Mouse (Mus musculus): Measurements from ENCODE around the gene Atp8b4.

The Atp8b4 gene

GRCm38 (mm10) chr2:126360688-126361087 lies 139.8 kb downstream of the Atp8b4 start:
- DNase-seq = peak; percentile 26 to 59

GRCm38 (mm10) chr2:126359965-126360364 lies 140.5 kb downstream of the Atp8b4 start:
- no peak for DNase-seq

- no peak for DNase-seq
These were observed 141.2 kb downstream of the Atp8b4 start for GRCm38 (mm10) chr2:126359278-126359677.

- no peak for DNase-seq
These were observed 141.7 kb downstream of the Atp8b4 start for GRCm38 (mm10) chr2:126358741-126359140.

GRCm38 (mm10) chr2:126355259-126355658 lies 145.2 kb downstream of the Atp8b4 start:
- no peak for DNase-seq

- no peak for DNase-seq
These were observed 148.7 kb downstream of the Atp8b4 start for GRCm38 (mm10) chr2:126351811-126352210.

GRCm38 (mm10) chr2:126343026-126343593 lies 157.4 kb downstream of the Atp8b4 start:
- DNase-seq = no peak

GRCm38 (mm10) chr2:126341521-126341920 lies 159.0 kb downstream of the Atp8b4 start:
- no peak for DNase-seq

GRCm38 (mm10) chr2:126340201-126340600 lies 160.3 kb downstream of the Atp8b4 start:
- DNase-seq = no peak

- DNase-seq = no peak
These were observed 161.0 kb downstream of the Atp8b4 start for GRCm38 (mm10) chr2:126339516-126339915.

- DNase-seq = no peak
These were observed 163.3 kb downstream of the Atp8b4 start for GRCm38 (mm10) chr2:126337143-126337542.

GRCm38 (mm10) chr2:126331794-126332193 lies 168.7 kb downstream of the Atp8b4 start:
- DNase-seq = no peak

GRCm38 (mm10) chr2:126323206-126323605 lies 177.3 kb downstream of the Atp8b4 start:
- no peak for DNase-seq

- DNase-seq = peak in 1 of 2 experiments; percentile 26
These were observed 177.8 kb downstream of the Atp8b4 start for GRCm38 (mm10) chr2:126322631-126323031.

- DNase-seq = no peak
These were observed 182.4 kb downstream of the Atp8b4 start for GRCm38 (mm10) chr2:126318071-126318470.

- no peak for DNase-seq
These were observed 183.5 kb downstream of the Atp8b4 start for GRCm38 (mm10) chr2:126316942-126317341.

GRCm38 (mm10) chr2:126316346-126316745 lies 184.1 kb downstream of the Atp8b4 start:
- DNase-seq = no peak

GRCm38 (mm10) chr2:126311056-126311455 lies 189.4 kb downstream of the Atp8b4 start:
- DNase-seq = no peak

GRCm38 (mm10) chr2:126309994-126310393 lies 190.5 kb downstream of the Atp8b4 start:
- DNase-seq = no peak

- no peak for DNase-seq
These were observed 195.9 kb downstream of the Atp8b4 start for GRCm38 (mm10) chr2:126304621-126305020.

GRCm38 (mm10) chr2:126303226-126303625 lies 197.2 kb downstream of the Atp8b4 start:
- DNase-seq = no peak

GRCm38 (mm10) chr2:126302381-126302780 lies 198.1 kb downstream of the Atp8b4 start:
- DNase-seq = no peak

- no peak for DNase-seq
These were observed 209.8 kb downstream of the Atp8b4 start for GRCm38 (mm10) chr2:126290702-126291101.

GRCm38 (mm10) chr2:126287942-126288341 lies 212.5 kb downstream of the Atp8b4 start:
- DNase-seq = no peak

- no peak for DNase-seq
These were observed 214.1 kb downstream of the Atp8b4 start for GRCm38 (mm10) chr2:126286420-126286819.
